Mouse (Mus musculus): ENCODE data around the gene Igsf3. TPM values are rescaled to one million over a fixed set of nuclear protein-coding genes. Genes with fewer than 3 reads are reported as not detected.
A peak's percentile ranks its signal among the peaks of the same experiment; 100 is the strongest.

Igsf3 gene
- polyA plus RNA-seq, 1 experiment: 2.6 TPM

GRCm38 (mm10) chr3:101490515-101490914, 113.6 kb downstream of the Igsf3 start:
- H3K4me3 ChIP-seq (ENCODE audit: insufficient read depth, low read depth, low read length): no peak overlapping the region
- no peaks in the 10 kb centered on the region for H3K36me3 ChIP-seq (ENCODE audit: control insufficient read depth, insufficient read depth, low read length)
- H3K27ac ChIP-seq (ENCODE audit: insufficient read depth, low read depth, low read length): no peak overlapping the region
- WGBS: 82% methylated on average over 9 of the region's 9 CpGs
- H3K4me1 ChIP-seq (ENCODE audit: control insufficient read depth, insufficient read depth, low read length): no peaks in the 10 kb centered on the region; the same call in 1 of the 2 replicates
- DNase-seq: no peak
- TF ChIP-seq POLR2A (IDR thresholded peaks at IDR 0.05; ENCODE audit: low read depth, low read length) (no peak), CTCF (conservative IDR thresholded peaks at IDR 0.05; ENCODE audit: insufficient read depth, insufficient read length, low read depth, low read length) (no peak)
- H3K27me3 ChIP-seq (replicated peaks; ENCODE audit: control insufficient read depth, insufficient read depth, low read length): no peaks in the 10 kb centered on the region

GRCm38 (mm10) chr3:101492908-101493307, 116.0 kb downstream of the Igsf3 start:
- DNase-seq: no peak

GRCm38 (mm10) chr3:101493937-101494459, 117.1 kb downstream of the Igsf3 start:
- WGBS: 15% methylated on average over 10 of the region's 10 CpGs
- no peak overlapping the region for H3K4me3 ChIP-seq (ENCODE audit: insufficient read depth, low read depth, low read length)
- H3K36me3 ChIP-seq (ENCODE audit: control insufficient read depth, insufficient read depth, low read length): no peaks in the 10 kb centered on the region
- TF ChIP-seq POLR2A (IDR thresholded peaks at IDR 0.05; ENCODE audit: low read depth, low read length) (no peak), CTCF (conservative IDR thresholded peaks at IDR 0.05; ENCODE audit: insufficient read depth, insufficient read length, low read depth, low read length) (peak; percentile 97)
- H3K27ac ChIP-seq (ENCODE audit: insufficient read depth, low read depth, low read length): peak overlapping the region; percentile 75
- H3K27me3 ChIP-seq (replicated peaks; ENCODE audit: control insufficient read depth, insufficient read depth, low read length): no peaks in the 10 kb centered on the region
- no peaks in the 10 kb centered on the region; the same call in 1 of the 2 replicates for H3K4me1 ChIP-seq (ENCODE audit: control insufficient read depth, insufficient read depth, low read length)
- peak; percentile 94 for DNase-seq

More at GRCm38 (mm10) chr3:101492908-101493307, 116.0 kb downstream of the Igsf3 start:
- H3K4me3 ChIP-seq (ENCODE audit: insufficient read depth, low read depth, low read length): no peak overlapping the region
- H3K4me1 ChIP-seq (ENCODE audit: control insufficient read depth, insufficient read depth, low read length): no peaks in the 10 kb centered on the region; the same call in 1 of the 2 replicates
- no peak overlapping the region for H3K27ac ChIP-seq (ENCODE audit: insufficient read depth, low read depth, low read length)
- 85% methylated on average over 6 of the region's 6 CpGs for WGBS
- H3K27me3 ChIP-seq (replicated peaks; ENCODE audit: control insufficient read depth, insufficient read depth, low read length): no peaks in the 10 kb centered on the region
- no peaks in the 10 kb centered on the region for H3K36me3 ChIP-seq (ENCODE audit: control insufficient read depth, insufficient read depth, low read length)
- TF ChIP-seq POLR2A (IDR thresholded peaks at IDR 0.05; ENCODE audit: low read depth, low read length): no peak
- TF ChIP-seq CTCF (conservative IDR thresholded peaks at IDR 0.05; ENCODE audit: insufficient read depth, insufficient read length, low read depth, low read length): no peak

GRCm38 (mm10) chr3:101497432-101498030, 120.6 kb downstream of the Igsf3 start:
- Histone ChIP-seq H3K27ac (ENCODE audit: insufficient read depth, low read depth, low read length) (no peak overlapping the region), H3K4me1 (ENCODE audit: control insufficient read depth, insufficient read depth, low read length) (peaks cover 20% of the 10 kb centered on the region), H3K36me3 (ENCODE audit: control insufficient read depth, insufficient read depth, low read length) (no peaks in the 10 kb centered on the region), H3K27me3 (replicated peaks; ENCODE audit: control insufficient read depth, insufficient read depth, low read length) (no peaks in the 10 kb centered on the region), H3K4me3 (ENCODE audit: insufficient read depth, low read depth, low read length) (no peak overlapping the region)
- WGBS: 92% methylated on average over 10 of the region's 10 CpGs
- no peak for TF ChIP-seq CTCF (conservative IDR thresholded peaks at IDR 0.05; ENCODE audit: insufficient read depth, insufficient read length, low read depth, low read length)
- no peak for DNase-seq

GRCm38 (mm10) chr3:101499906-101500305, 123.0 kb downstream of the Igsf3 start:
- H3K36me3 ChIP-seq (ENCODE audit: control insufficient read depth, insufficient read depth, low read length): no peaks in the 10 kb centered on the region
- no peaks in the 10 kb centered on the region for H3K27me3 ChIP-seq (replicated peaks; ENCODE audit: control insufficient read depth, insufficient read depth, low read length)
- peaks cover 27% of the 10 kb centered on the region for H3K4me1 ChIP-seq (ENCODE audit: control insufficient read depth, insufficient read depth, low read length)
- 74% methylated on average over 6 of the region's 6 CpGs for WGBS
- TF ChIP-seq POLR2A (IDR thresholded peaks at IDR 0.05; ENCODE audit: low read depth, low read length): no peak
- TF ChIP-seq CTCF (conservative IDR thresholded peaks at IDR 0.05; ENCODE audit: insufficient read depth, insufficient read length, low read depth, low read length): no peak
- H3K4me3 ChIP-seq (ENCODE audit: insufficient read depth, low read depth, low read length): no peak overlapping the region
- no peak for DNase-seq
- H3K27ac ChIP-seq (ENCODE audit: insufficient read depth, low read depth, low read length): peak overlapping the region; percentile 97

- no peak overlapping the region for H3K4me3 ChIP-seq (ENCODE audit: insufficient read depth, low read depth, low read length)
- peak; percentile 76 for DNase-seq
- 34% methylated on average over 11 of the region's 11 CpGs for WGBS
- H3K27ac ChIP-seq (ENCODE audit: insufficient read depth, low read depth, low read length): peak overlapping the region; percentile 97
- no peak for TF ChIP-seq POLR2A (IDR thresholded peaks at IDR 0.05; ENCODE audit: low read depth, low read length)
- no peak for TF ChIP-seq CTCF (conservative IDR thresholded peaks at IDR 0.05; ENCODE audit: insufficient read depth, insufficient read length, low read depth, low read length)
- peaks cover 27% of the 10 kb centered on the region for H3K4me1 ChIP-seq (ENCODE audit: control insufficient read depth, insufficient read depth, low read length)
- no peaks in the 10 kb centered on the region for H3K36me3 ChIP-seq (ENCODE audit: control insufficient read depth, insufficient read depth, low read length)
- H3K27me3 ChIP-seq (replicated peaks; ENCODE audit: control insufficient read depth, insufficient read depth, low read length): no peaks in the 10 kb centered on the region
Measured at GRCm38 (mm10) chr3:101500393-101501051, 123.6 kb downstream of the Igsf3 start.

- peaks cover 36% of the 10 kb centered on the region for H3K4me1 ChIP-seq (ENCODE audit: control insufficient read depth, insufficient read depth, low read length)
- peak; percentile 80 for DNase-seq
- no peaks in the 10 kb centered on the region for H3K27me3 ChIP-seq (replicated peaks; ENCODE audit: control insufficient read depth, insufficient read depth, low read length)
- WGBS: 34% methylated on average over 4 of the region's 4 CpGs
- no peaks in the 10 kb centered on the region for H3K36me3 ChIP-seq (ENCODE audit: control insufficient read depth, insufficient read depth, low read length)
- 0 out of 2 replicates have a peak overlapping the region, but pooled peaks have one; percentile 13 for H3K4me3 ChIP-seq (ENCODE audit: insufficient read depth, low read depth, low read length)
- H3K27ac ChIP-seq (ENCODE audit: insufficient read depth, low read depth, low read length): peak overlapping the region; percentile 99
- TF ChIP-seq CTCF (conservative IDR thresholded peaks at IDR 0.05; ENCODE audit: insufficient read depth, insufficient read length, low read depth, low read length): no peak
- TF ChIP-seq POLR2A (IDR thresholded peaks at IDR 0.05; ENCODE audit: low read depth, low read length): no peak
Measured at GRCm38 (mm10) chr3:101501611-101502010, 124.7 kb downstream of the Igsf3 start.
